Mouse (Mus musculus) gastrocnemius, postnatal 10 days (tissue): Measurements from ENCODE around the gene Surf4. TPM values are rescaled to one million over a fixed set of nuclear protein-coding genes. Genes with fewer than 3 reads are reported as not detected.
"Not testable (repeated sequence)": the region's sequence is repeated elsewhere in the genome, so short reads cannot be mapped to it uniquely, and the experiment has no call there.

Source experiments
- DNase-seq: peaks from one replicate; pipeline ENCODE4 v3.0.0; 2021; ENCODE audit warnings: mixed read lengths
- total RNA-seq, 2 experiments: library from RNA; stranded (reverse); gene quantifications; 2 replicates each; pipeline ENCODE4 v1.2.3; 2021

Gene Surf4
- total RNA-seq, 2 experiments from 2014 or later, result 93.2 to 99.4 TPM

DNA sequence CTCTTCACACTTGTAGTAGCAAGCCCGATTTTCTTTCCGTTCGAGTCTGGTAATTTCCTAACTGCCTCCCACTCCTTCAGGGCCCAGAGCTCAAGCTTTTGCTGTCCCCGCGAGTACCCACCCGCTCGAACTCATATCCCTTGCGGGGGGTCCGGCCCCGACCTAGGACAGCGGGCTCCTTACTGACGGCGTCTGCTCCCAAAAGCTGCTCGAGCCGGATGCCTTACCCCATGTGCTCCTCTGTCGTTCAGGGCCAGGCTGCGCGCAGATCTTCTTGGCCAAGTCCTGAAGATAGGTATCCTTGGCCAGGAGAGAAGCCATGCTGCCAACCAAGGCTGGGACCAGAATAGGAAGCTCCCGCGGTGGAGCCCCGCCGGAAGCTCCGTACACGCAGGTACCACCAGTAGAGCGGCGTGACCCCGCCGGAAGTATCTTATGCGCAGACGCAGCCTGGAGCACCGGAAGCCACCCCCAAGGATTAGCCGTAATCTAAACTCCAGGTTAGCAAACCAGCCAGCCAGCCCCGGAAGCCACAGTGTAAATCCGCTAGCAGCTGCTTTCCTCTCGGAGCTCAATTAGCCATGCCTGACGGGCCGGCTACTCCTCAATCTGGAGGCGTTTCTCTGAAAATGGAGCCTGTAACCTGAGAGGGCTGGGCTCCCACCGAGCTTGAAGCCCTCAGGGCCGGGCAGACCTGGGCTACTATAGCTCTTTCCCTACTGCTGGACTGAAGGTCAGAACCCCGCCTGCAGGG lies 31.1 kb downstream of the Surf4 start, which contains the start of gene Surf6:
Gene Surf6, minus strand, starts transcription at position 413 of the 754 bp plus-strand sequence.
- peak; percentile 86 for DNase-seq

DNA sequence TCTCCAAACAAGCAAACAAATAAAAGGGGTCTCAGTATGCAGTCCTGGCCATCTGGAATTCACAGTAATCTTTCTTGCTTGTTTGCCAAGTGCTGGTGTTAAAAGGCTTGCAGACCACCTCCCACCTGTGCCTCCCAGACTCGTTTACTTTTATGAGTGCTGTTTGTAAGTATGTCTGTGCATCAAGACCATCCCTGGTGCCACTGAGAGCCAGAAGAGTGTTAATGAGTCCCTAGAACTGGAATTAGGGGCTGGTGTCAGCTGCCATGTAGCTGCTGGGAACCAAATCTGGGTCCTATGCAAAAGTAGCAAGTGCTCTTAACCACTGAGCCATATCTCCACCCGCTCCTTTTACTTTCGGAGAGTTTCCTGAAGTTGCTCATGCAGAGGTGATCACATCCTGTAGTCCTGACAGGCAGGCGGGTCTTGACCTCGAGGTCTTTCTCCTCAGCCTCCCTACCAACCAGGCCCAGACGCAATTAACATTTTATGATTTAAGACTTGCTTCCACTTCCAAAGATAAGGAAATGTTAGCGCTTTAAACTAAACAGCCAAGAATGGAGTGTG lies 31.8 kb downstream of the Surf4 start:
- DNase-seq, result no peak

DNA sequence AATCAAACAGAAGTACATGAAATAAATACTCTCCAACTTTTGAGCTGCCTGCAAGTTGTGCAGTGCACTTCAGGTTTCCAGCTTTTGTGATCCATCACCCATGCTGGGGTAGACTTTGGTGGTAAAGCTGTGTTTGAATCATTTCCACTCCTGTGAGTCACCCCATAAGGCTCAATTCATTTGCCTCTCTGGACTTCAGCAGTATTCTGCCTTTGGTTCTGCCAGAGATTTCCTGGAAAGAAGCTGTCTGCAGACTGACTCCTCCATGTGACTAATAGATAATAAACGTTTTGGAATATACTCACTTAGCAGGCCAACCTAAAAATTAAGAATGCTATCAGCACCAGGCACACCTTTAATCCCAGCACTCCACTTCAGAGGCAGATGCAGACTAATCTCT lies 33.0 kb downstream of the Surf4 start:
- DNase-seq, result no peak

DNA sequence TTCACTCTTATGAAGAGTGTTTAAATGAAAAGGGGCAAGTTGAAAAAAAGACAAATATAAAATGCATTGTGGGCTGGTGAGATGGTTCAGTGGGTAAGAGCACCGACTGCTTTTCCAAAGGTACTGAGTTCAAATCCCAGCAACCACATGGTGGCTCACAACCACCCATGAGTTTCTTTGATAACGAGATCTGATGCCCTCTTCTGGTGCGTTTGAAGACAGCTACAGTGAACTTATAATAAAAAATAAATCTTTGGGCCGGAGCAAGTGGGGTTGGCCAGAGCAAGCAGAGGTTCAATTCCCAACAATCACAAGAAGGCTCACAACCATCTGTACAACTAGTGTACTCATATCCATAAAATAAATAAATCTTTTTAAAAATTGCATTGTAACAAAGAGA lies 37.8 kb downstream of the Surf4 start:
- no peak for DNase-seq

DNA sequence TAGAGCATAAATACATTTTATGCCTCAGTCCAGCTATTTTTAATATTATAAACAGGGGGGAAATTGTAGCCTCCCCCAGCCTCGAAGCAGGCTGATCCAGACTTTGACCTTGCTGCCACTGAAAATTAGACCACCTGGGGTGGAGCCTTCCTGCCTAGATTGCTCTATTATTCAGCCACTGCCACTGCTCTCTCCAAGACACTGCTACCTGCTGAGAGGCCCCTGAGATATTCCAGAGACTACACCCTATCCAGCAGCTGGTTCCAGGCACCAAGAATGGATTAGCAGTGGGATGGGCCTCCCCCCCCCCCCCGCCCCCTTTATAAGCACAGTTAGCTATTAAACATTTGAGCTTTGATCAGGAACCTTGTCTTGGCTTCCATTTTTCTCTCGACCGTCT lies 47.6 kb downstream of the Surf4 start:
- DNase-seq, result not testable (repeated sequence)

DNA sequence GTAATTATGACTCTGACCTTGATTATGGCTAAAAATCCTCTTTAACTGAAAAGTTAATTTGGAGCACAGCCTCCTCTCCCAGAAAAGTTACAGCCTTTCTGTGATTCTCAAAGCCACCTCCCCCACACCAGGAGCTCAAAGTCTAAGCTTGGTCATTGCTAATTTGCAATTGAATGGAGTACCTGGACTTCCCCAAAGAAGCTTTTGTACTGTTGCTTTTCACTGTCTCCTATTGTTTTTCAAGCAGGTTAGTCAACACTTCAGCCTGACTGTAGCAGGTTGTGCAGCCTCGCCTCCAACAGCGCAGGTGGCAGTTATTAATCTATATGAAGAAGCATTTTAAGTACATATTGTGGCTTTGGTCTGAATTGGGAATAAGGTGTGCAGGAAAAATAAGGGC lies 48.2 kb downstream of the Surf4 start:
- not testable (repeated sequence) for DNase-seq

DNA sequence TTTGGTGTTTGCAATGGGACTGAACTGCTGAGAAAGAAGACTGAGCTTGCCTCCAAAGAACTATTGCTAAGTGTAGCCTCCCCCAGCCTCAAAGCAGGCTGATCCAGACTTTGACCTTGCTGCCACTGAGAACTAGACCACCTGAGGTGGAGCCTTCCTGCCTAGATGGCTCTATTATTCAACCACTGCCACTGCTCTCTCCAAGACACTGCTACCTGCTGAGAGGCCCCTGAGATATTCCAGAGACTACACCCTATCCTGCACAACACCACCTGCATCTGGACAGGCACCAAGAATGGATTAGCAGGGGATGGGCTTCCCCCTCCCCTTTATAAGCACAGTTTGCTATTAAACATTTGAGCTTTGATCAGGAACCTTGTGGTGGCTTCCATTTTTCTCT lies 55.2 kb downstream of the Surf4 start:
- DNase-seq, result no peak

DNA sequence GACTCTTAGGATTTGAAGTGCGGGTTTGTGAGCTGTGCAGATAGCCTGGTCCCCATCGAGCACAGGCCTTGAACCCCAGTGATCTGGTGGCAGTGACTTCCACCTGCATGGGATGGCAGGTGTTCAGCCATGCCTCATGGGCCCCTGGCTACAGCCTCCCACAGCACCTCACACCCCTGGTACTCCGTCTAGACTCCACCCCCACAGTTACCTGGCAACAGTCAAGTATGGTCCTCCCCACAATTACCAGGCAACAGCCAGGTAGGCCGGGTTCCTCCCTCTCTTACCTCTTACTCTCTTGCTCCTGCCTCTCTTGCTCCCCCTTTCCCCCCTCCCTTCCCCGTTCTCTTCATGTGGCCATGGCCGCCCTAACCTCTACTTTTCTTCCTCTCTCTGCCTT lies 63.1 kb downstream of the Surf4 start:
- DNase-seq, result no peak

Other genes starting within 250 kb of the Surf4 start
- not detected for gene Abo, start 68.9 kb downstream of the Surf4 start, total RNA-seq
- gene Surf6, start 31.0 kb downstream of the Surf4 start, total RNA-seq, result 10 to 100 TPM; 12.9 to 14.7 TPM
- 10 to 100 TPM; 21.9 to 22.8 TPM for gene Med22, start 23.3 kb downstream of the Surf4 start, total RNA-seq
- gene Rpl7a, start 23.2 kb downstream of the Surf4 start, total RNA-seq, result 100 to 1,000 TPM; 415 to 419 TPM
- 10 to 100 TPM; 14.0 to 15.4 TPM for gene Surf2, start 17.6 kb downstream of the Surf4 start, total RNA-seq
- 10 to 100 TPM; 33.3 to 37.6 TPM for gene Surf1, start 17.4 kb downstream of the Surf4 start, total RNA-seq
- gene Stkld1, start 119 bp upstream of the Surf4 start, total RNA-seq, result not detected
- 10 to 100 TPM; 14.4 to 22.5 TPM for gene Rexo4, start 30.5 kb upstream of the Surf4 start, total RNA-seq
- gene Adamts13, start 39.5 kb upstream of the Surf4 start, total RNA-seq, result not detected
- 10 to 100 TPM; 24.0 to 26.2 TPM for gene Cacfd1, start 76.0 kb upstream of the Surf4 start, total RNA-seq
- gene Slc2a6, start 94.1 kb upstream of the Surf4 start, total RNA-seq, result under 1 TPM; 0.16 to 0.27 TPM
- gene Mymk, start 138.3 kb upstream of the Surf4 start, total RNA-seq, result 10 to 100 TPM; 51.6 to 58.5 TPM
- 1 to 10 TPM; 3.1 to 4.8 TPM for gene Adamtsl2, start 145.5 kb upstream of the Surf4 start, total RNA-seq
- under 1 TPM; 0.33 to 0.36 TPM for gene Fam163b, start 208.6 kb upstream of the Surf4 start, total RNA-seq
- gene Dbh, start 231.3 kb upstream of the Surf4 start, total RNA-seq, result under 1 TPM; 0.14 to 0.23 TPM